Mouse (Mus musculus): ENCODE measurements around the gene Oxt. TPM values are rescaled to one million over a fixed set of nuclear protein-coding genes. Genes with fewer than 3 reads are reported as not detected.

Oxt gene
- polyA plus RNA-seq, 1 experiment, result not detected

DNA sequence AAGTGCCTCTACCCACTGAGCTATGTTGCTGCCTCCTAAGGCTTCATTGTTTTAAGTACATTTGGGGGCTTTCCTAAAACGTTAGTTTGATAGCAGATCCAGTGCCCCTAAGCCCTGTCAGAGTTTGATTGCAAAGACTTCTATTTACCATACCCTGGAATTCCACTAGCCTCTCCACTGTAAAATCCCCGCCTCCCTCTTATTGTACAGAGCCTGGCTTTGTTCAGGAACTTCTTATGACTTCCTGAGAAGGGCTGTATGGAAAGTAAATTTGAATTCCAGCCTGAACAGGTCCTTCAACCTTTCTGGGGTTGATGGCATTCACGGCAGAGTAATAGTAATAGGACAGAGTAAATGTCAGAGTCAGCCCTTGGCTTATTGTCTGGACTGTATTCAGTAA lies 39.1 kb upstream of the Oxt start:
- TF ChIP-seq CTCF (IDR thresholded peaks at IDR 0.05; ENCODE audit: low read depth, low read length), result no peak
- TF ChIP-seq EP300 (IDR thresholded peaks at IDR 0.05; ENCODE audit: insufficient read depth, low read depth, low read length), result no peak
- no peak for TF ChIP-seq POLR2A (IDR thresholded peaks at IDR 0.05; ENCODE audit: insufficient read depth, low read length)
- Histone ChIP-seq H3K9me3 (replicated peaks; ENCODE audit: control insufficient read depth, insufficient read depth, low read length, poor library complexity, severe bottlenecking) (no peaks in the 10 kb centered on the region), H3K4me1 (ENCODE audit: control insufficient read depth, insufficient read depth, low read length) (no peaks in the 10 kb centered on the region), H3K27me3 (ENCODE audit: control insufficient read depth, insufficient read depth, low read length, poor library complexity, severe bottlenecking) (no peaks in the 10 kb centered on the region), H3K36me3 (ENCODE audit: control insufficient read depth, insufficient read depth, low read length, poor library complexity, severe bottlenecking) (0 out of 2 replicates have a peak, but pooled peaks cover 3% of the 10 kb centered on the region), H3K9ac (ENCODE audit: low read depth, poor library complexity, severe bottlenecking) (no peak overlapping the region), H3K27ac (ENCODE audit: insufficient read depth, low read length) (no peak overlapping the region), H3K4me3 (ENCODE audit: low read depth, low read length) (no peak overlapping the region)

DNA sequence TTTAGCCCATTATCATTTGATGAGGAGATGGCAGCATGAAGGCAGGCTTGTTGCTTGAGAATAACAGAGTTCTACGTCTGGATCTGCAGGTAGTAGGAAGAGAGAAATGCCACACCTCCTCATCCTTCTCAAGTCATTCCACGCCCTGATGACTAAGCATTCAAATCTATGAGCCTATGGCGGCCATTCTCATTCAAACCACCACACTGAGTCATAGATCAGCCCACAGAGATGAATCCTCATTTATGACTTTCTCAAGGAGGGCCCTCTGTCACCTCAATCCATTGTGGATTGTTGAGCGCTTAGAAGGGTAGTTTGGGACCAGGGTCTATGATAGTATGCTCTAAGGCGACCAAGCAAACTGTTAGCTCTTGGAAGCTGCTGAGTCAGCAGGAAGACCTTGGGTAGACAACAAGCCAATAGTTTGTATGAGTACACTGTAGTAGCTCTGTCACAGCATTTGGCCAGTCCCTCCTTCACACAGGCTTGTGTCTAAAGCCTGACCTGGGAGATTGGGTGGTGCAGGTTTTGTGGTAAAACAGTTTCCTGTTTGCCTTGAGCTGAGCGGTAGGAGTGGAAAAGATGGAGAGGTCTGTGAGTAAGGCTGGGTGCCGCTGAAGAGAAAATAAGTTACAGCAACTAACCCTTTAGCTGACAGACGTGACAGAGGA lies 37.0 kb upstream of the Oxt start:
- Histone ChIP-seq H3K9ac (ENCODE audit: low read depth, poor library complexity, severe bottlenecking) (no peak overlapping the region), H3K27ac (ENCODE audit: insufficient read depth, low read length) (no peak overlapping the region), H3K9me3 (replicated peaks; ENCODE audit: control insufficient read depth, insufficient read depth, low read length, poor library complexity, severe bottlenecking) (no peaks in the 10 kb centered on the region), H3K36me3 (ENCODE audit: control insufficient read depth, insufficient read depth, low read length, poor library complexity, severe bottlenecking) (peaks cover 8% of the 10 kb centered on the region), H3K4me1 (ENCODE audit: control insufficient read depth, insufficient read depth, low read length) (no peaks in the 10 kb centered on the region), H3K27me3 (ENCODE audit: control insufficient read depth, insufficient read depth, low read length, poor library complexity, severe bottlenecking) (no peaks in the 10 kb centered on the region), H3K4me3 (ENCODE audit: low read depth, low read length) (no peak overlapping the region)
- TF ChIP-seq POLR2A (IDR thresholded peaks at IDR 0.05; ENCODE audit: insufficient read depth, low read length) (no peak), CTCF (IDR thresholded peaks at IDR 0.05; ENCODE audit: low read depth, low read length) (no peak), EP300 (IDR thresholded peaks at IDR 0.05; ENCODE audit: insufficient read depth, low read depth, low read length) (no peak)

GRCm38 (mm10) chr2:130540266-130540665 lies 35.7 kb upstream of the Oxt start:
- no peak for TF ChIP-seq CTCF (IDR thresholded peaks at IDR 0.05; ENCODE audit: low read depth, low read length)
- no peak for TF ChIP-seq POLR2A (IDR thresholded peaks at IDR 0.05; ENCODE audit: insufficient read depth, low read length)
- TF ChIP-seq EP300 (IDR thresholded peaks at IDR 0.05; ENCODE audit: insufficient read depth, low read depth, low read length), result no peak
- Histone ChIP-seq H3K9ac (ENCODE audit: low read depth, poor library complexity, severe bottlenecking) (no peak overlapping the region), H3K27ac (ENCODE audit: insufficient read depth, low read length) (no peak overlapping the region), H3K4me3 (ENCODE audit: low read depth, low read length) (no peak overlapping the region), H3K4me1 (ENCODE audit: control insufficient read depth, insufficient read depth, low read length) (no peaks in the 10 kb centered on the region), H3K36me3 (ENCODE audit: control insufficient read depth, insufficient read depth, low read length, poor library complexity, severe bottlenecking) (peaks cover 14% of the 10 kb centered on the region), H3K27me3 (ENCODE audit: control insufficient read depth, insufficient read depth, low read length, poor library complexity, severe bottlenecking) (no peaks in the 10 kb centered on the region), H3K9me3 (replicated peaks; ENCODE audit: control insufficient read depth, insufficient read depth, low read length, poor library complexity, severe bottlenecking) (no peaks in the 10 kb centered on the region)

DNA sequence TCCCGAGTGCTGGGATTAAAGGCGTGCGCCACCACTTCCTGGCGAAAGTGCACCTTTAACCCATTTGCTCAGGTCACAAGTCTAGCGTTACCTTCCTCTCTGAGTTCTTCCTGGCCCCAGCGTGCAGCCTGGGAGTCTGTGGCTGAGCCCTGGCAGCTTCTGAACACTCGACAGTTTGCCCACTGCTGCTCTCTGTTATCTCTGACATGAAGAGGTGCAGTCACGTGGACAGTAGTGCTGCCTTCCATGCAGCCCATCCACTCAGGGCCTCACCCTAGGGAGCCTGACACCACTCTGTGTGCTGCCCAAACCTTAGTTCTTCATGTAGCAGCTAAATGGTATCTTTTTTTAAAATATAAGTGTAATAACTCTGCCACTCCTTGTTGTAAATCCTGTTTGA lies 29.0 kb upstream of the Oxt start:
- Histone ChIP-seq H3K27me3 (ENCODE audit: control insufficient read depth, insufficient read depth, low read length, poor library complexity, severe bottlenecking) (no peaks in the 10 kb centered on the region), H3K27ac (ENCODE audit: insufficient read depth, low read length) (no peak overlapping the region), H3K4me3 (ENCODE audit: low read depth, low read length) (no peak overlapping the region), H3K9ac (ENCODE audit: low read depth, poor library complexity, severe bottlenecking) (no peak overlapping the region), H3K9me3 (replicated peaks; ENCODE audit: control insufficient read depth, insufficient read depth, low read length, poor library complexity, severe bottlenecking) (no peaks in the 10 kb centered on the region), H3K4me1 (ENCODE audit: control insufficient read depth, insufficient read depth, low read length) (no peaks in the 10 kb centered on the region), H3K36me3 (ENCODE audit: control insufficient read depth, insufficient read depth, low read length, poor library complexity, severe bottlenecking) (peaks cover 11% of the 10 kb centered on the region)
- TF ChIP-seq POLR2A (IDR thresholded peaks at IDR 0.05; ENCODE audit: insufficient read depth, low read length) (no peak), EP300 (IDR thresholded peaks at IDR 0.05; ENCODE audit: insufficient read depth, low read depth, low read length) (no peak), CTCF (IDR thresholded peaks at IDR 0.05; ENCODE audit: low read depth, low read length) (no peak)

DNA sequence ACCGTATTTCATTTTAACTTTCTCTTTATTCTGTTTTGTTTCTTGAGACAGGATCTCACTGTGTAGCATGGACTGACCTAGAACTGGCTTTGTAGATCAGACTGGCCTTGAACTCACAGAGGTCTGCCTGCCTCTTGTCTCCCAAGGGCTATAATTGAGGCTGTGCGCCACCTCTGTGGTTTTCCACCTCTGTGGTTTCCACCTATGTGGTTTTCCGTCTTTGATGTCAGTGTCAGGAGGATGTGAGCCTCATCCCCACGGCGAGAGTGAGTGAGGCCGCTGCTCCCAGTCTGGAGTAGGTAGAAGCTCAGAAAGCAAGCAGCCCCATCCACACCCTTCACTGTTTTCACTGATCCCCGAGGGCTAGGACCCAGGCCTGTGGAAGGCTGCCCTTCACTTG lies 21.1 kb upstream of the Oxt start:
- Histone ChIP-seq H3K36me3 (ENCODE audit: control insufficient read depth, insufficient read depth, low read length, poor library complexity, severe bottlenecking) (no peaks in the 10 kb centered on the region), H3K4me3 (ENCODE audit: low read depth, low read length) (no peak overlapping the region), H3K27ac (ENCODE audit: insufficient read depth, low read length) (no peak overlapping the region), H3K9ac (ENCODE audit: low read depth, poor library complexity, severe bottlenecking) (no peak overlapping the region), H3K9me3 (replicated peaks; ENCODE audit: control insufficient read depth, insufficient read depth, low read length, poor library complexity, severe bottlenecking) (no peaks in the 10 kb centered on the region), H3K4me1 (ENCODE audit: control insufficient read depth, insufficient read depth, low read length) (no peaks in the 10 kb centered on the region), H3K27me3 (ENCODE audit: control insufficient read depth, insufficient read depth, low read length, poor library complexity, severe bottlenecking) (no peaks in the 10 kb centered on the region)
- TF ChIP-seq POLR2A (IDR thresholded peaks at IDR 0.05; ENCODE audit: insufficient read depth, low read length), result no peak
- no peak for TF ChIP-seq EP300 (IDR thresholded peaks at IDR 0.05; ENCODE audit: insufficient read depth, low read depth, low read length)
- no peak for TF ChIP-seq CTCF (IDR thresholded peaks at IDR 0.05; ENCODE audit: low read depth, low read length)

GRCm38 (mm10) chr2:130556292-130556691 lies 19.7 kb upstream of the Oxt start:
- Histone ChIP-seq H3K36me3 (ENCODE audit: control insufficient read depth, insufficient read depth, low read length, poor library complexity, severe bottlenecking) (no peaks in the 10 kb centered on the region), H3K4me1 (ENCODE audit: control insufficient read depth, insufficient read depth, low read length) (no peaks in the 10 kb centered on the region)
- no peak for TF ChIP-seq CTCF (IDR thresholded peaks at IDR 0.05; ENCODE audit: low read depth, low read length)
- TF ChIP-seq POLR2A (IDR thresholded peaks at IDR 0.05; ENCODE audit: insufficient read depth, low read length), result no peak
- no peak for TF ChIP-seq EP300 (IDR thresholded peaks at IDR 0.05; ENCODE audit: insufficient read depth, low read depth, low read length)

More at GRCm38 (mm10) chr2:130556292-130556691, 19.7 kb upstream of the Oxt start:
- Histone ChIP-seq H3K4me3 (ENCODE audit: low read depth, low read length) (no peak overlapping the region), H3K27me3 (ENCODE audit: control insufficient read depth, insufficient read depth, low read length, poor library complexity, severe bottlenecking) (no peaks in the 10 kb centered on the region), H3K27ac (ENCODE audit: insufficient read depth, low read length) (no peak overlapping the region), H3K9me3 (replicated peaks; ENCODE audit: control insufficient read depth, insufficient read depth, low read length, poor library complexity, severe bottlenecking) (no peaks in the 10 kb centered on the region), H3K9ac (ENCODE audit: low read depth, poor library complexity, severe bottlenecking) (no peak overlapping the region)
